Mouse (Mus musculus) intestine, embryonic 14.5 days (tissue): ENCODE measurements around the gene Hyou1. TPM values are rescaled to one million over a fixed set of nuclear protein-coding genes. Genes with fewer than 3 reads are reported as not detected.

Experiments
- ATAC-seq: fragments of 200-750 bp; cut with Nextera tagmentation; replicated peaks from 2 replicates; pipeline ENCODE4 v1.8.0; 2017; ENCODE audit warnings: low read depth, moderate number of reproducible peaks, moderate TSS enrichment, moderate library complexity; ENCODE audit not compliant: low FRiP score, low TSS enrichment
- DNase-seq: peaks from one replicate; pipeline ENCODE4 v3.0.0-alpha.2; 2018; ENCODE audit warnings: low spot score
- H3K27ac ChIP-seq: fragments of 300-500 bp; sonication (generic); 2 replicates; pipeline ENCODE4 v1.5.1; 2014; ENCODE audit warnings: low read depth, mild to moderate bottlenecking, control low read depth
- H3K27me3 ChIP-seq: fragments of 300-500 bp; sonication (generic); replicated peaks from 2 replicates; pipeline ENCODE4 v1.6.1; 2014; ENCODE audit warnings: low read length, control low read depth; ENCODE audit not compliant: control insufficient read depth, insufficient read depth
- H3K36me3 ChIP-seq: fragments of 300-500 bp; sonication (generic); 2 replicates; pipeline ENCODE4 v1.6.1; 2014; ENCODE audit warnings: low read length, control low read depth; ENCODE audit not compliant: control insufficient read depth, insufficient read depth
- H3K4me1 ChIP-seq: fragments of 300-500 bp; sonication (generic); replicated peaks from 2 replicates; pipeline ENCODE4 v1.6.1; 2014; ENCODE audit warnings: low read length, control low read depth, mixed read lengths; ENCODE audit not compliant: control insufficient read depth, insufficient read depth
- H3K4me2 ChIP-seq: fragments of 300-500 bp; sonication (generic); 2 replicates; pipeline ENCODE4 v1.6.1; 2014; ENCODE audit warnings: low read length
- H3K4me3 ChIP-seq: fragments of 300-500 bp; sonication (generic); 2 replicates; pipeline ENCODE4 v1.5.1; 2014; ENCODE audit warnings: low read depth, low read length, control low read depth, mixed read lengths
- H3K9ac ChIP-seq: fragments of 300-500 bp; sonication (generic); 2 replicates; pipeline ENCODE4 v1.6.1; 2014; ENCODE audit warnings: mild to moderate bottlenecking, low read length
- H3K9me3 ChIP-seq: fragments of 300-500 bp; sonication (generic); 2 replicates; pipeline ENCODE4 v1.6.1; 2016; ENCODE audit warnings: low read length, control low read depth; ENCODE audit not compliant: control insufficient read depth
- WGBS: fragments of 180-500 bp; shearing (Covaris S2); extraction: QIAGEN DNeasy Blood & Tissue Kit; methylation state at CpG from one replicate; pipeline ENCODE4 v1.1.7; 2014; 5-methylcytosine and 5-hydroxymethylcytosine counted together
- polyA plus RNA-seq: library from polyadenylated mRNA; unstranded; fragments of >200 nt; fragmentation: Nextera tagmentation; extraction: Ambion mirVana; gene quantifications from 2 replicates; pipeline ENCODE4 v1.2.1, GENCODE M21; 2014

Gene Hyou1
- polyA plus RNA-seq, 1 experiment from 2014 or later, result 37.0 TPM

GRCm38 (mm10) chr9:44336964-44337363 is 42.3 kb upstream of the Hyou1 start:
- ATAC-seq (no peak), DNase-seq (no peak)
- 75% methylated on average over 3 of the region's 3 CpGs for whole genome bisulfite sequencing
- H3K9me3 ChIP-seq, result no peaks in the 10 kb centered on the region
- H3K27me3 ChIP-seq, result no peaks in the 10 kb centered on the region
- peak overlapping the region; percentile 72 for H3K4me2 ChIP-seq
- peaks cover 11% of the 10 kb centered on the region for H3K4me1 ChIP-seq
- H3K27ac ChIP-seq, result no peak overlapping the region
- peak overlapping the region; percentile 96 for H3K9ac ChIP-seq
- H3K36me3 ChIP-seq, result peaks cover 47% of the 10 kb centered on the region
- peak overlapping the region; percentile 83 for H3K4me3 ChIP-seq

- no peaks in the 10 kb centered on the region for H3K9me3 ChIP-seq
- peak overlapping the region; percentile 72 for H3K4me2 ChIP-seq
- WGBS, result 68% methylated on average over 9 of the region's 9 CpGs
- H3K4me3 ChIP-seq, result peak overlapping the region; percentile 83
- DNase-seq (no peak), ATAC-seq (no peak)
- peaks cover 41% of the 10 kb centered on the region for H3K36me3 ChIP-seq
- 0 out of 2 replicates have a peak overlapping the region, but pooled peaks have one; percentile 14 for H3K9ac ChIP-seq
- peaks cover 14% of the 10 kb centered on the region for H3K4me1 ChIP-seq
- no peak overlapping the region; the same call in 1 of the 2 replicates for H3K27ac ChIP-seq
- no peaks in the 10 kb centered on the region for H3K27me3 ChIP-seq
Observed at GRCm38 (mm10) chr9:44337436-44338169, 41.7 kb upstream of the Hyou1 start.

GRCm38 (mm10) chr9:44338574-44338973 is 40.7 kb upstream of the Hyou1 start:
- Histone ChIP-seq H3K9me3 (no peaks in the 10 kb centered on the region), H3K4me2 (no peak overlapping the region), H3K4me1 (peaks cover 20% of the 10 kb centered on the region), H3K36me3 (peaks cover 31% of the 10 kb centered on the region), H3K4me3 (no peak overlapping the region), H3K27me3 (no peaks in the 10 kb centered on the region), H3K9ac (no peak overlapping the region), H3K27ac (no peak overlapping the region)
- WGBS, result 88% methylated on average over 5 of the region's 5 CpGs
- DNase-seq (no peak), ATAC-seq (no peak)

- 90% methylated on average over 5 of the region's 5 CpGs for WGBS
- Histone ChIP-seq H3K36me3 (peaks cover 28% of the 10 kb centered on the region), H3K9ac (no peak overlapping the region), H3K27me3 (no peaks in the 10 kb centered on the region), H3K4me3 (no peak overlapping the region), H3K4me1 (peaks cover 20% of the 10 kb centered on the region), H3K27ac (no peak overlapping the region), H3K4me2 (no peak overlapping the region), H3K9me3 (no peaks in the 10 kb centered on the region)
- ATAC-seq, result no peak
- DNase-seq, result no peak
Observed at GRCm38 (mm10) chr9:44341487-44341886, 37.8 kb upstream of the Hyou1 start.

- ATAC-seq (no peak), DNase-seq (no peak)
- 63% methylated on average over 3 of the region's 3 CpGs for WGBS
- Histone ChIP-seq H3K9ac (no peak overlapping the region), H3K9me3 (no peaks in the 10 kb centered on the region), H3K36me3 (peaks cover 28% of the 10 kb centered on the region), H3K27me3 (no peaks in the 10 kb centered on the region), H3K4me2 (no peak overlapping the region), H3K4me1 (peaks cover 13% of the 10 kb centered on the region), H3K27ac (no peak overlapping the region), H3K4me3 (no peak overlapping the region)
Observed at GRCm38 (mm10) chr9:44342173-44342572, 37.1 kb upstream of the Hyou1 start.

GRCm38 (mm10) chr9:44342605-44343004 is 36.7 kb upstream of the Hyou1 start:
- ATAC-seq (no peak), DNase-seq (no peak)
- H3K4me3 ChIP-seq, result no peak overlapping the region
- WGBS, result 86% methylated on average over 1 of the region's 1 CpGs
- H3K4me2 ChIP-seq, result peak overlapping the region; percentile 68
- H3K36me3 ChIP-seq, result peaks cover 28% of the 10 kb centered on the region
- no peaks in the 10 kb centered on the region for H3K27me3 ChIP-seq
- 0 out of 2 replicates have a peak overlapping the region, but pooled peaks have one; percentile 29 for H3K27ac ChIP-seq
- no peak overlapping the region for H3K9ac ChIP-seq
- H3K9me3 ChIP-seq, result no peaks in the 10 kb centered on the region
- H3K4me1 ChIP-seq, result peaks cover 9% of the 10 kb centered on the region

- peak overlapping the region; percentile 63 for H3K4me3 ChIP-seq
- no peaks in the 10 kb centered on the region for H3K27me3 ChIP-seq
- H3K9me3 ChIP-seq, result no peaks in the 10 kb centered on the region
- DNase-seq (peak; percentile 56), ATAC-seq (no peak)
- 8% methylated on average over 6 of the region's 6 CpGs for WGBS
- peaks cover 33% of the 10 kb centered on the region for H3K36me3 ChIP-seq
- peak overlapping the region; percentile 94; the same call in 1 of the 2 replicates for H3K27ac ChIP-seq
- H3K9ac ChIP-seq, result peak overlapping the region; percentile 67
- H3K4me2 ChIP-seq, result peak overlapping the region; percentile 68
- H3K4me1 ChIP-seq, result peaks cover 9% of the 10 kb centered on the region
Observed at GRCm38 (mm10) chr9:44343290-44343689, 36.0 kb upstream of the Hyou1 start.

GRCm38 (mm10) chr9:44343781-44344421 is 35.4 kb upstream of the Hyou1 start, which contains the start of gene Hmbs:
Hmbs (minus strand) TSS chr9:44344228.
- ATAC-seq (peak; percentile 97), DNase-seq (peak; percentile 97)
- Histone ChIP-seq H3K36me3 (peaks cover 33% of the 10 kb centered on the region), H3K9me3 (no peaks in the 10 kb centered on the region), H3K4me3 (peak within 1 kb of the TSS; percentile 63), H3K4me2 (peak within 1 kb of the TSS; percentile 68), H3K4me1 (peaks cover 9% of the 10 kb centered on the region), H3K9ac (peak within 1 kb of the TSS; percentile 67), H3K27me3 (no peaks in the 10 kb centered on the region), H3K27ac (peak within 1 kb of the TSS; percentile 94)
- under 1% methylated on average over 39 of the region's 39 CpGs for WGBS
